Mouse (Mus musculus): ENCODE results near the gene Sestd1. TPM values are rescaled to one million over a fixed set of nuclear protein-coding genes. Genes with fewer than 3 reads are reported as not detected.

The Sestd1 gene
- polyA plus RNA-seq, 1 experiment, result 15.2 TPM

DNA sequence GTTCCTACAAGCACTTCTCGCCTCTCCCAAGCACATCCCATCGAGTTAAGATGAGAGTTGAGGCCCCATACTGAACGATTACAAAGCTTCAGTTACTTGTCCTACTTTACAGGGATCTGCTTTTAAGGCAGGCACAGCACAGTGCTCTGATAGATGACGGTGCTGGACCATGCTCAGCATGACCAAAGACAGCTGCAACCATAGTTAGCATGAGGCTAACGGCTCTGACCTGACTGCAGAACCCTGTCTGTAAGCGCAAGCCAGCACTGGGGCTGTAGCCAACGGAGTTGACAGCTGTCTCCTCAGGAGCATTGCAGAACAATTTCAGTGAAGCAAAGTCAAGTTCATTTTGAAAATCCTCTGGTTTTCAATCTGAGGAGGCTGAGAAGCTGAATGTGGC, 36.6 kb upstream of the Sestd1 start:
- H3K36me3 ChIP-seq (ENCODE audit: control insufficient read depth, insufficient read depth), result no peaks in the 10 kb centered on the region

GRCm38 (mm10) chr2:77313846-77314245, 33.5 kb upstream of the Sestd1 start:
- TF ChIP-seq CTCF (IDR thresholded peaks at IDR 0.05; ENCODE audit: control insufficient read depth, insufficient read depth, insufficient read length) (no peak), MYOD1 (IDR thresholded peaks at IDR 0.05; ENCODE audit: control insufficient read depth, insufficient read length, low read depth) (no peak), MYOG (IDR thresholded peaks at IDR 0.05; ENCODE audit: control insufficient read depth, extremely low read depth, insufficient read length) (no peak), USF1 (IDR thresholded peaks at IDR 0.05; ENCODE audit: low read depth) (no peak), FOSL1 (IDR thresholded peaks at IDR 0.05; ENCODE audit: insufficient read depth, low read length, poor library complexity, severe bottlenecking) (no peak), CEBPB (IDR thresholded peaks at IDR 0.05; ENCODE audit: low read depth) (no peak), MAX (IDR thresholded peaks at IDR 0.05) (no peak)
- no peaks in the 10 kb centered on the region for H3K79me3 ChIP-seq (ENCODE audit: low read depth)
- H3K27me3 ChIP-seq (ENCODE audit: control insufficient read depth, insufficient read depth, insufficient read length), result no peaks in the 10 kb centered on the region
- H3ac ChIP-seq (ENCODE audit: control insufficient read depth, insufficient read length, low read depth), result no peak overlapping the region
- H3K4me3 ChIP-seq (ENCODE audit: insufficient read depth, poor library complexity, severe bottlenecking), result no peak overlapping the region
- H3K36me3 ChIP-seq (ENCODE audit: control insufficient read depth, insufficient read depth), result no peaks in the 10 kb centered on the region
- no peaks in the 10 kb centered on the region for H3K79me2 ChIP-seq (ENCODE audit: control insufficient read depth, insufficient read depth)

More for the DNA sequence above, 36.6 kb upstream of the Sestd1 start:
- H3K79me3 ChIP-seq (ENCODE audit: low read depth), result no peaks in the 10 kb centered on the region
- no peak overlapping the region for H3ac ChIP-seq (ENCODE audit: control insufficient read depth, insufficient read length, low read depth)
- H3K79me2 ChIP-seq (ENCODE audit: control insufficient read depth, insufficient read depth), result no peaks in the 10 kb centered on the region
- TF ChIP-seq CEBPB (IDR thresholded peaks at IDR 0.05; ENCODE audit: low read depth), result no peak
- TF ChIP-seq MYOG (IDR thresholded peaks at IDR 0.05; ENCODE audit: control insufficient read depth, extremely low read depth, insufficient read length), result no peak
- no peak for TF ChIP-seq USF1 (IDR thresholded peaks at IDR 0.05; ENCODE audit: low read depth)
- TF ChIP-seq CTCF (IDR thresholded peaks at IDR 0.05; ENCODE audit: control insufficient read depth, insufficient read depth, insufficient read length), result no peak
- TF ChIP-seq MAX (IDR thresholded peaks at IDR 0.05), result no peak
- no peak for TF ChIP-seq MYOD1 (IDR thresholded peaks at IDR 0.05; ENCODE audit: control insufficient read depth, insufficient read length, low read depth)
- no peak for TF ChIP-seq FOSL1 (IDR thresholded peaks at IDR 0.05; ENCODE audit: insufficient read depth, low read length, poor library complexity, severe bottlenecking)
- H3K4me3 ChIP-seq (ENCODE audit: insufficient read depth, poor library complexity, severe bottlenecking), result no peak overlapping the region
- no peaks in the 10 kb centered on the region for H3K27me3 ChIP-seq (ENCODE audit: control insufficient read depth, insufficient read depth, insufficient read length)

DNA sequence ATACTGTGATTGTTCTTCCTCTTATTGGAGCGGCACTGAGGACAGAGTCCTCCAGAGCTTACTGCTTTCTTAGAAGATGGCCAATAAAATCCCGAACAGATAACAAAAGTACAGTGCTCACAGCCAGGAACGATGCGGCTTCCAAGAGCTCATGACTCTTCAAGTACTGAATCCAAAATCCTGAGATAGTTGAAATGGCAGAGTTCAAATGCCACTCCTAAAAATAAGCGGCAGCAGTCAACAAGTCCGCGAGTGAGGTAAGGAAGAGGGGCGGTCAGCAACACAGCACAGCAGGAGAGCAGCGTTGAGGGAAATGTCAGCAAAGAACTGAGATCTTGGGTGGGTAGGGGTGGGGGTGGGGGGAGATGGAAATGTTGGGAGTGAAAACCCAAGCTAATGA, 32.2 kb upstream of the Sestd1 start:
- Histone ChIP-seq H3K4me3 (ENCODE audit: insufficient read depth, poor library complexity, severe bottlenecking) (no peak overlapping the region), H3K27me3 (ENCODE audit: control insufficient read depth, insufficient read depth, insufficient read length) (no peaks in the 10 kb centered on the region), H3ac (ENCODE audit: control insufficient read depth, insufficient read length, low read depth) (no peak overlapping the region), H3K79me2 (ENCODE audit: control insufficient read depth, insufficient read depth) (no peaks in the 10 kb centered on the region), H3K79me3 (ENCODE audit: low read depth) (no peaks in the 10 kb centered on the region), H3K36me3 (ENCODE audit: control insufficient read depth, insufficient read depth) (no peaks in the 10 kb centered on the region)
- TF ChIP-seq CEBPB (IDR thresholded peaks at IDR 0.05; ENCODE audit: low read depth) (no peak), FOSL1 (IDR thresholded peaks at IDR 0.05; ENCODE audit: insufficient read depth, low read length, poor library complexity, severe bottlenecking) (no peak), CTCF (IDR thresholded peaks at IDR 0.05; ENCODE audit: control insufficient read depth, insufficient read depth, insufficient read length) (no peak), MYOD1 (IDR thresholded peaks at IDR 0.05; ENCODE audit: control insufficient read depth, insufficient read length, low read depth) (no peak), MAX (IDR thresholded peaks at IDR 0.05) (no peak), MYOG (IDR thresholded peaks at IDR 0.05; ENCODE audit: control insufficient read depth, extremely low read depth, insufficient read length) (no peak), USF1 (IDR thresholded peaks at IDR 0.05; ENCODE audit: low read depth) (no peak)

- H3K4me3 ChIP-seq (ENCODE audit: insufficient read depth, poor library complexity, severe bottlenecking), result no peak overlapping the region
- no peaks in the 10 kb centered on the region for H3K79me3 ChIP-seq (ENCODE audit: low read depth)
- H3K27me3 ChIP-seq (ENCODE audit: control insufficient read depth, insufficient read depth, insufficient read length), result no peaks in the 10 kb centered on the region
- H3ac ChIP-seq (ENCODE audit: control insufficient read depth, insufficient read length, low read depth), result no peak overlapping the region
- no peaks in the 10 kb centered on the region for H3K36me3 ChIP-seq (ENCODE audit: control insufficient read depth, insufficient read depth)
- TF ChIP-seq CEBPB (IDR thresholded peaks at IDR 0.05; ENCODE audit: low read depth), result peak; percentile 61
- no peak for TF ChIP-seq USF1 (IDR thresholded peaks at IDR 0.05; ENCODE audit: low read depth)
- peak; percentile 26 for TF ChIP-seq CTCF (IDR thresholded peaks at IDR 0.05; ENCODE audit: control insufficient read depth, insufficient read depth, insufficient read length)
- H3K79me2 ChIP-seq (ENCODE audit: control insufficient read depth, insufficient read depth), result no peaks in the 10 kb centered on the region
These were observed 28.9 kb upstream of the Sestd1 start for GRCm38 (mm10) chr2:77309313-77309712.

DNA sequence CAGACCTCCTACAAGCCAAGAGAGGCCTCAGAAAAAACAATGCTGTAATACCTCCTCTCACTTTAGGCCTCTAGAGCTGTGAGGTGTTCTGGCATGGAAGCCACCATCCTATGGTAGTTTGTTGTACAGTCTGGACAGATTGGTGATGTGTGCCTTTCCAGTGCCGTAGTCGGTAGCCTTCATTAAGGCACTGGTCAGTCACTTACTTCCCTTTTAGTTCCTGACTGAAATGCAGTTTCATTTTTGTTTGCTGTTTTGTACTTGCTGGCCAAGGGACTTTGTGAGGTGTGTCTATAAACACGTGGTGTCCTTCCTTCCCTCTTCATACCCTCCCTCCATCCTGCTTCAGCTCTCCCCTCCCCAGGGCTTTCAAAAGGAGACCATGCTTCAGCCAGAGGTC, 24.1 kb upstream of the Sestd1 start:
- Histone ChIP-seq H3K4me3 (ENCODE audit: insufficient read depth, poor library complexity, severe bottlenecking) (no peak overlapping the region), H3K79me2 (ENCODE audit: control insufficient read depth, insufficient read depth) (no peaks in the 10 kb centered on the region), H3K36me3 (ENCODE audit: control insufficient read depth, insufficient read depth) (no peaks in the 10 kb centered on the region), H3K27me3 (ENCODE audit: control insufficient read depth, insufficient read depth, insufficient read length) (no peaks in the 10 kb centered on the region), H3ac (ENCODE audit: control insufficient read depth, insufficient read length, low read depth) (no peak overlapping the region), H3K79me3 (ENCODE audit: low read depth) (no peaks in the 10 kb centered on the region)
- no peak for TF ChIP-seq CEBPB (IDR thresholded peaks at IDR 0.05; ENCODE audit: low read depth)

DNA sequence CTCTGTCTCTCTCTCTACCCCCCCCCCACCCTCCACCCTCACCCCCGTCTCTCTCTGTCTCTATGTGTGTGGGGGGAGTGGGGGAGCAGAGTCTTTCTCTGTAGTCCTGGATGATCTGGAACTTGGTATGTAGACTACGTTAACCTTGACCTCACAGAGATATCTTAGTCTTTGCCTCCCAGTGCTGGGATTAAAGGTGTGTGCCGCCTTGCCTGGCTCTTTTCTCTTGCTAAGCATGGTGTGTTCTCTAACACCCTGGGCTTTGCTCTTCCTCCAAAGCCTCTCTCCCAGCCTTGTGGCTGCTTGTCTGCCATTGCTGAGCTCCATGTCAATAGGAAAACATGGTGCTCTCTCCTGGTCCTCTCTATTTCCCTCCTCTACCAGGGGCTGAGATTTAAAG, 23.3 kb upstream of the Sestd1 start:
- Histone ChIP-seq H3K79me2 (ENCODE audit: control insufficient read depth, insufficient read depth) (no peaks in the 10 kb centered on the region), H3K36me3 (ENCODE audit: control insufficient read depth, insufficient read depth) (no peaks in the 10 kb centered on the region), H3K27me3 (ENCODE audit: control insufficient read depth, insufficient read depth, insufficient read length) (no peaks in the 10 kb centered on the region), H3ac (ENCODE audit: control insufficient read depth, insufficient read length, low read depth) (no peak overlapping the region), H3K4me3 (ENCODE audit: insufficient read depth, poor library complexity, severe bottlenecking) (no peak overlapping the region), H3K79me3 (ENCODE audit: low read depth) (no peaks in the 10 kb centered on the region)
- TF ChIP-seq MYOG (IDR thresholded peaks at IDR 0.05; ENCODE audit: control insufficient read depth, extremely low read depth, insufficient read length), result no peak
- no peak for TF ChIP-seq CTCF (IDR thresholded peaks at IDR 0.05; ENCODE audit: control insufficient read depth, insufficient read depth, insufficient read length)
- TF ChIP-seq USF1 (IDR thresholded peaks at IDR 0.05; ENCODE audit: low read depth), result no peak
- no peak for TF ChIP-seq MAX (IDR thresholded peaks at IDR 0.05)
- no peak for TF ChIP-seq MYOD1 (IDR thresholded peaks at IDR 0.05; ENCODE audit: control insufficient read depth, insufficient read length, low read depth)
- no peak for TF ChIP-seq FOSL1 (IDR thresholded peaks at IDR 0.05; ENCODE audit: insufficient read depth, low read length, poor library complexity, severe bottlenecking)
- no peak for TF ChIP-seq CEBPB (IDR thresholded peaks at IDR 0.05; ENCODE audit: low read depth)

Data from C2C12 (cell line).